Mouse (Mus musculus) lung, adult 18-20 months (tissue): ENCODE results near the gene Gm20388.
A peak's percentile ranks its signal among the peaks of the same experiment; 100 is the strongest.

Experiments
- DNase-seq, 2 experiments: peaks; one replicate each; pipeline ENCODE4 v3.0.0; 2022; ENCODE audit warnings: mixed read lengths in 2 of 2

The Gm20388 gene

DNA sequence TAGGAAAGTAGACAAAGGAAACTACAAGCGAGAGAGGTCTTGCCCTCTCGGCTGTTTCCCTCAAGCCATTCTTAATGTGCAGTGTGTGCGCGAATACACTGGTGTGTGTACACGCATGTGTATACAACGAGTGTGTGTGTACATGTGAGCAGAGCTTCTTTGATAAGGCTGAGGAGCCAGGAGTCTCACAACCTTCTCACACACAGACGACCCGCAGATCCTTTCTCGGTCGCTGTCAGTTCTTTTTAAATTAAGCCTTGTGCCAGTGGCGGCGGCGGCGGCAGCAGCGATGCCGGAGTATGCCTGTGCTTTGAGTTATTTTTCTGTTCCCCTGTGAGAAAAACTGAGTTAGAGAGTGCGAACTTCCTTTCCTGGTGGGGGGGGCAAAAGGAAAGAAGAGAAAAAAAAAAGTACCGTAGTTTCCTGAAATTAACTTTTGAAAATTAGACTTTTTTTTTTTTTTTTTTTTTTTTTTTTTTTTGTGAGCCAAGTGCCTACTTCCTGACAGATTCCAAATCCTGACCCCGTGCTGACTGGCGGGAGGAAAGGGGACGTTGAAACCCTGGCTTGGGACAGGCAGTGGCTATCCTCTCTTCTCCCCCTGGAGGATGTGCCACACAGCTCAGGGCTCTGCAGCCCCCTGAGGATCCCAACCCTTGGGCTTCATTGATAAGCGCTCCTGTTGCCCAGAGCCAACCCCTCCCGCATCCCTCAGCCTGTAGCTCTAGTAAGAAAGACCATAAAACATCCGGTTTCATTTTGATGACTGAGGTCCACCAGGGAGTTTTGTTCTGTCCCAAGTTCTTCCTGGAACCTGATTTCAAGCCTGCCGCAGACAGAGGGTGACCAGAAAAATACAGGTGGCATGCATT is 1038.2 kb downstream of the Gm20388 start:
- DNase-seq = no peak

DNA sequence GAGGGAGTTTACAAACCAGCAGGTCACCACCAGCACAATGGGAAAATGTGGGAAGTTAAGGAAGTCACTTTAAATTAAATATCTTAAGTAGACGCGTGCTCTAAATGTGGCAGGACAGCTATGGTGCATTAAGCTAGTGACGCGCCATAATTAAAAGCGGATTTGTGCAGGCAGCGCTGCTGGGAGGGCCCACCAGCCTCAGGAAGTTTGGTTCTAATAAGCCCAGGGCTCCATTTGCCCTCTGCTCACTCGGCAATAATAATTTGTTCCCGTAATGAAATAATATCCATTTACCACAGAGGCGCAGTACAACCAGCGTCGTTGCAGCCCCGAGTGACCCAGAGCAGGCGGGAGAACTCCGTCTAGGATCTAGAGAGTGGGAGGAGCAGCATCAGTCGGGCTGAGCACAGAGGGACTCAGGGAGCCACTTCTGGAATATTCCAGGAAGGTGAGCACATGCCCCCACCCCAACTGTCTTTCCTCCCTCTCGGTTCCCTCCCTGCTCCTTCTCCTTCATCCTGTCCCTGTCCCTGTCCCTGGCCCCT is 1040.1 kb downstream of the Gm20388 start:
- no peak for DNase-seq

DNA sequence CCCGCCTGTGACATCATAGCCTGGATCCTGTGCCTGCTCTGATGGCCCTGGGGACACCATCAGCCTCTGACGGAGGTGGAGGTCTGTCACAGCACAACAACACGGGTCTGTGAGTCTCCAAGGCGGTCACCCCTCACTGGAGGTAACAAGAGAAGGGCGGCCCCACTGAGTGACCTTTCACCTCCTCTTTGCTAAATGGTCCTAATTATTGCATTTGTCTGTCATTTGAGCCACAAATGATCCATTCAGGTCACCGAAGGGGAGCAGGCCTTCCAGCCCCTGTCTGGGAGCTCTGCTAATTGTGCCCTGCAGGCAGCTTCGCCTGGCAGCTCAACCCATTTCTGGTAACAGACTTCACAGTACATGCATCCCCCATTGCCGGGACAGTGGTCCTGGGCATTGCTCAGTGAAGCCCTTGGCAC is 1048.8 kb downstream of the Gm20388 start:
- DNase-seq = no peak

DNA sequence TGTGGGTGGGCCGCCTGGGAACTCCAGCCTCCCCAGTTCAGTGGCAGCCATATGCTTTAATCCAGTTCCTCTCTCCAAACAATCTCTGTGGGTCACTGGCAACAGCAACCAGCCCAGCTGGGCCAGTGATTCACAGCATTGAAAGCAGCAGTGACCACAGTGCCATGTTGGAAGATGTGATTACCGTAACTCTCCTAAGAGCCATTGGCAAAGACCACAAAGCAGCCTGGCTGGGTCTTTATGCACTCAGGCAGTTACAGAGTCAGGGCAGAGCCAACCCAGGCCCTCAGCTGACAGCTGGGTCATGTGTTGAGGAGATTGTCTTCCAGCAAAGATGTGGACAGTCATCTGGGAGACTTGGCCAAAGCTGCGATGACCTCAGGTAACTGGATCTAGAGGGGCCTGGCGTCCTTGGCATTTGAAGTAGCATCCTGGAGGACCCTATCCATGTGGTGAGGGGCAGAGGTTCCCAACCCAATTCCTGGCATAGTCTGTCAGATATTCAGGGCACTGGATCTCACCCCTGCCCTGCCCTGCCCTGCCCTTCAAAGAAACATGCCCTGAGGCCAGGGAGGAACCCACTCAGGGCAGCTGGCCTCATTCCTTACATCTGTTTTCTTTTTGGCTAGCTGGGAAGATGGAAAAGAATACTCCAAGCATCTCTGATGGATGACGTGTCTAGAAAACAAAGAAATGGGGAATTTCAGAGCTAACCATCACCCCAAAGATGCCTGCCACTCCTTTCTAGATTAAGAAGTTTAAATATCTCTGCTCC is 1052.2 kb downstream of the Gm20388 start:
- no peak for DNase-seq

DNA sequence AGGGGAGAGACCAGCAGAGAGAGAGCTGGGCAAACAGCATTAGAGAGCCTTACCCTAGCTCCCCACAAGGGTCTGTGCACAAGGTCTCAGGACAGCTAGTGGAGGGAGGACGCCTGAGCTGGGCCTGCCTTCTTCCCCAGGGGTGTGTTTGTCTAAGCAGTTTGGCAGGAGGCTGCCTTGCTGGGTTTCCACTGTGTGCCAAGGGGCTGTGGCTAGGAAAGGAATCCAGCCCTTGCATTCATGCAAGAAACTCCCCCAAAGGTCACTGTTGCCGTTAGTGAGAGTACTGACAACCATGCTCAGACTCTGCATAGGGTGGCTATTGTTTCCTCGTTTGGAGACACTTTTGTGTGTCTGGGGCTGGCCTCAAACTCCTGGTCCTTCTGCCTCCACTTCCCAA is 1055.9 kb downstream of the Gm20388 start:
- peak in 1 of 2 experiments; percentile 12 for DNase-seq

DNA sequence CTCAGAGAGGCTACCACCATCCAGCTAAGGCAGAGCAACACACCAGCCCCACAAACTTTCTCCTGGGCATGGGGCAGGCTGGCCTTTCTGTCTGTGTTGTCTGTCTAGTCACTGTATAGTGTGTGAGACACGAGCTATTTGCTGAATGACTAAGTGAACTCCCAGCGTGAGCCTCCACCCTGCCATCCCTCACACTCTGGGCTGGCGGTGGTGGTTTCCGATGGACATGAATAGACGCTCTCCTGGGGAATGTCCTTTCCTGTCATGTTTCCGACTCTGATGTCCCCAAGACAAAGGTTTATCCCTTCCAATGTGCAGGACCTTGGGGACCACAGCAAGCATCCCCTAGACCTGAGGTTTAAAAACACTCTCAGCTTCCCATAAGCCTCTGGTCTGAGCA is 1057.7 kb downstream of the Gm20388 start:
- no peak for DNase-seq

DNA sequence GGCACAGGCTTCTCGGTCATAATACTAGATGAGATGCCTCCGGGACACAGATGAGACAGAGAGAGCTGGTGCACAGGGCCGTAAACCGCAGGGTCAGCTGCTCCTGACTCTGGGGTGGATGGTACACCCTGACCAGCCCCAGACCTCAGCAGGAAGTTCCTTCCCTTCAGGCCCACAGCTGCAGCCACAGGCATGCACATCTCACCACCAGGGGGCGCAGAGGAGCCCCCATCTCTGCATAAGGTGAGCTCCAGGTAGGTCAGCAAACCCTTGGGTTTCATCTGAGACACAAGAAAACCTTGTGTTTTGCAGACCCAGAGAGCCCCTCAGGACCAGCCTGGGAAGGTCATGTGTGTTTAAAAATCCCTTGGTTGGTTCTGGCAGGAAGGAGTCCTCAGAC is 1059.7 kb downstream of the Gm20388 start:
- DNase-seq = peak in 1 of 2 experiments; percentile 18

DNA sequence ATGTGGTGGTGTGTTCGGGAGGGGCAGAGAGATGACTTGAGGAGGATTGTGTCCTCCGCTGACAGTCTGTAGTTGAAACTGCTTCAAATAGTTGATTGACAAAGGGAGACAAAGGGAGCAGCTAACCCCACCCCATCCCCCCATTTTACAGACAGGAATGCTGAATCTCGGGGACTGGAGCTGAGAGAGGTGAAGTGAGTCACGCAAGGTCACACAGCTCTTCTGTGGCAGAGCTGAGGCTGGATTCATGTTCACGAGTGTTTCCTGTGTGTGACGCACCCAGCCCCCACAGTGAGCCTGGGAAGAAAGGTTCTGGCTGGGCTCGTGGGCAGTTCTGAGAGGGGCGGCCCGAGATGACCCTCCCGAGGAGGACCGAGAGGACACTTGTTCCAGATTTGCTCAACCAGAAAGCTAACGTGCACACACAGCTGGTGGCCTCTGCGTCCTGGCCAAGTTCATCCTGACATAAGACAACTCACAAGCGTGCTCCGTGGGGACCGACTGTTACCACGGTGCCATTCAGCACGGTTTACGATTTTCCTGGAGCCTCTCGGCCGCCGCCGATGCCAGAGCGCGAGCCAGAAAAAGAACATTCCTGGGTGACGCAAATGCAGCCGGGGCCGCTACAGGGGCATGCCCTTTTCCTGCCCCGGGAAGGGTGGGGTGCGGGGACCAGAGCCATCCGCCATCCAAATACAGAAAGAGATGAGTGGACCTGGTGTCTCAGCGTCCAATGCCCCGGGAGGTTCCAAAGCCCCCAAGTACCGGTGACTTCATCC is 1061.2 kb downstream of the Gm20388 start:
- peak; percentile 77 to 87 for DNase-seq

DNA sequence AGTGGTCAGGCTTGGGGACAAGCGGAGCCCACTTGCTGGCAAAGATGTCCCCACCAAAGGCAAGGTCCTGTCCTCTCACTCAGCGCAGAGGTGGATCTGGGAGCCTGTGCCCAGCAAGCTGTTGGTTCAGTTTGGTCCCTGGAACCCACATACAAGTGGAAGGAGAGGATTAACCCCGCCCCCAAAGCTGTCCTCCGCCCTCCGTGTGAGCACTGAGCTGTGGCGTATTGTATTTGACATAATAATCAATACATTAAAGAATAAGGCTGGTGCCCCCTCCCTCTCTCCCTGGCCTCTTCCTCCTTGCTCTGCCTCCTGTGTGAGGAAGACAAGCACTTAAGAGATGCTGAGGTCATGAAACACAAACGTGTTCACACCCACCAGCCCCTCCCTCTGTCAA is 1062.4 kb downstream of the Gm20388 start:
- no peak for DNase-seq

DNA sequence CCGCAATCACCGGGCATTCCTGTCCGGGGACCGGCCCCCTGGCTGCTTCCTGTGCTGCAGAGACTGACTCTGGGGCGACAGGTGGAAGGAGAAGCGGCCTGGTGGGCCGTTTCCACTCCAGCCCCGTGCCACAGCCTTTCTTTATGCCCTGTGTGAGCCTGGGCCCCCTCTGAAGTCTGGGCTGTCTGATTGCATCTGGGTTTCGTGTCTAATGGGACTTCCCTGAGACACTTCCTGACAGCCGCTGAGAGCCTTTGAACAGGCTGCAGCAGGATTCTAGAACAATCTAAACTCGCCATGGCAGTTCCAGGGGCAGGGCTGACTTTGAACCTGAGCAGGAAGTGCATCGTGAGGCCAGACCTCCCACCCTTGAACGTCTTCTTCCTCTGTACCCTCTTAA is 1066.5 kb downstream of the Gm20388 start:
- DNase-seq = peak in 1 of 2 experiments; percentile 18

DNA sequence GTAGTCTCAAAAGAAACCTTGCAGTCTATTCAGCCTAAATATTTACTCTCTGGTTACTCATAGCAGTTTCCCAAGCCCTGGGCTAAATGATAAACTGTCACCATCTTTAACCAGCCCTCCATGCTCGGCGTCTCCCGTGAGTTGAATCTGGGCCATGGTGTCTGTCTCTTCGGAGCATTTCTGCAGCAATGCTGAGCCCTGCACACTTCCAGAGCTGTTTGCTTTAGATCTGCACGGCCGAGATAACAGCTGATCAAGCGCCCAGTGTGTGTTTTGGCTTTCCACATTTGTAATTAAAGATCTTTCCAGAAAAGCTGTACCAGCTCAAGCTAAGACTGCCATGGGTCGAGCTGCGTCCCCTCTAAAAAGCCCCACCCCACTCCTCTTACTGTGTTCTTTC is 1068.6 kb downstream of the Gm20388 start:
- no peak for DNase-seq

DNA sequence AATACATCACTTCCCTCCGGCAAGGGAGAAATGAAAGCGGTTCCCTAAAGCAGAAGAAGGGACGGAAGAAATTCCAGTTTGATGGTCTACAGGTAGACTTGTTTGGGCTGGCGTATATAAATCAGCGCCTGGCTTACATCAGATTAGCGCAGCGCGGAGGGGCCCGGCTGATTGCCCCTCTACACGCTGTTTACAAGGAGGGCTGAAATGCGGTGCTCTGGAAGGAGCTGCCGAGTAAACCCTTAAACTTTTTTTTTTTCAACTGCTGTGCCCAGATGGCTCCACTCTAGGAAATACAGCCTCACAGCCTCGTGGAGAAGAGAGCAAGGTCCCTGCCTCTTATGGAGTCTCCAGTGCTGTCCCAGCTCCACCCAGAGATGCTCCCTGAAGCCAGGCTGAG is 1070.3 kb downstream of the Gm20388 start:
- no peak for DNase-seq

DNA sequence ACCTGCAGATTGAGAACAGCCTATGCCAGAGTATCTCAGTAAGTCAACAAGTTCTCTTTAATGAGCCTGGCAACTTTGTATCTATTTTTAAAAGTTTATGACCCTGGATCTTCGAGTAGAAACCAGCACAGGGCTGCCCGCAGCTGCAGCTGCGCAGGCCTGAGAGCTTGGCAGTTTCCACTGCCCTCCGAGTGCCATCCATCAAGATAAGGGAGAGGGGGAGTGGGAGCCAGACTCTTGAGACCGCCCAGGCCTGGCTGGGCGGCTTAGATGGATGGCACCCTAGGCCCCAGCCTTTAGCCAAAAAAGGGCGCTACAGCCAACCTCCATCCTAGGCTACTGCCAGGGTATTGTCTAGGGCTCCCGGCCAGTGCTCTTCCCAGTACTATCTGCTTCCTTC is 1074.2 kb downstream of the Gm20388 start:
- no peak for DNase-seq

DNA sequence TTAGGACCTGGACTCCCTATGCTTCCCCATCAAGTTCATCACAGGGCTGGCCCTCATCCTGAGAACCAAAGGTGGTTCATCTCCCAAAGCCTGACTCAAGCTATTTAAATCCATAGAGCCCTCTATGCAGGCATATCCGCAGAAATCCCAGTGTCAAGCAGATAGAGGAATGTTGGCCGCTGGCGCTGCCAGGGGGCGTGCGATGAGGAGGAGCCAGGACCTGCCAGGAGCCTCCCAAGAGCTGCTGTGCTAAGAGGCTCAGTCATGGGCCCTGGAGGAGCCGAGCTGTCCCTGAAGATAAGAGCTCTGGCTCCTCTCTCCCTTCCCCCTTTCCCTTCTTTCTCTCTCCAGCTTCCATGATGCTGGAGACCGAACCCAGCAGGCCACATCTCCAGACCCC is 1075.4 kb downstream of the Gm20388 start:
- DNase-seq = peak; percentile 13 to 15

DNA sequence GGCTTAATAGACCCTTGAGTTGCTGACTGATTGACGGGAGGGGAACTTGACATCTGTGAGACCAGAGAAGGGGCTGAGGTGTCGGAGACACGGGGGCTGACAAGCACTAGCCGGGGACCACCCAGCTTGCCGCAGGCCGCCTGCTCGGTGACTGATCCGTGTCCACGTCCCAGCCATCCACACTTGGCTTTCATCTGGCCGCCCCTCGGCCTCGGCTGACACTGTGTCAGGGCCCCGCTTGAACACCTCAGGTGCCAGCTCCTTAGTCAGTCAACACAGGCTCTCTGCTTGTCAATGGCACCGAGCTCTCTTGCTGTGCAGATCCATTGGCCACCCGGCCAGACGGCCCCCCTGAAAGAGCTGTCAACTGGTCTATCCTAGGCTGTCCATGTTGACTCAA is 1083.1 kb downstream of the Gm20388 start:
- DNase-seq = no peak

DNA sequence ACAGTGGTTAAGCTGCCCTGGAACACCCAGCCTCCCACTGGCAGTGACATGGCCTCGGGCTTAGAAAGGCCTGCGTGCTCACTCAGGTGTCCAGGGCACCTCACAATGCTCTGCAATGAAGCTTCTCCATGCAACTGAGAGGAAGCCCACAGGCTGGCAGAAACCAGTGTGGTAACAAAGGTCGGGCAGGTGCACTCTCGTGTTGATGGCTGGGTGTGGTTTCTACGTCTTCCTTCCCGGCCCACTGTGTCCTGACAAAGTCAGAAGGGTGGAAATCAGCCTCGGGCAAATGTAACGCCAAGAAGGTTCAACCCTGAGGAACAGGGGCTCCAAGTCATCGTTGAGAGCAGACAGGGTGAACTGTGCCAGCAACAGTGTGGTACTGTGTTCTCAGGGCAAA is 1084.8 kb downstream of the Gm20388 start:
- no peak for DNase-seq

DNA sequence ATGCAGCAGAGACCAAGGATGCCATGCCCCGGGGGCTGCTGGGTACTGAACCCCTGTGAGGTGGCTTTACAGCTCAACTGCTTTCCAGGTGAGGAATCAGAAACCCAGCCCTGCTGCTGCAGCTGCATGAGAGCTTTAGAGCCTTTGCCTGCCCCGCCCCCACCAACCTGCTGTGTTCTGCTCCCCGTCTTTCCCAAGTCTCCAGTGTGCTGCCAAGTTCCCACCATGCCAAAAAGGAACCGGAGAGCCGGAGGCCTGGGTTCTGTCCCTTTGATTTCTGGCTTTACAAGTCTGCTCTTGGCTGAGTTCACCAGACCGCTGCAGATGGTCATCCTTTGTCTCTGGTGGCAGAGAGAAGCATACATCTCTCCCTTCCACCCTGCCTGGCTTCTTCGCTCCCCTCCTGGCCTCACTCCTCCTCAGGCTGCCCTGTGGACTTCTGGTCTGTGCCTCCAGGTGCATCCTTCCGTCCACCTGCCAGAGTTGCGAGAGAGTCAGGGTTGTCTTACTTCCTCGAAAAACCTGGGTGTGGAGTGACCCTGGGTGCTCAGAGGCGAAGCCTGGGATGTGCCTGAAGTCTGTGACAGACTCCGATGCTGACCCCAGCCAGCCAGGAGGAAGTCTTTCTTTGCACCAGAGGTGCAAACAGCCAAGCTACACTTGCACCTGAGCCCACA is 1086.4 kb downstream of the Gm20388 start:
- no peak for DNase-seq

DNA sequence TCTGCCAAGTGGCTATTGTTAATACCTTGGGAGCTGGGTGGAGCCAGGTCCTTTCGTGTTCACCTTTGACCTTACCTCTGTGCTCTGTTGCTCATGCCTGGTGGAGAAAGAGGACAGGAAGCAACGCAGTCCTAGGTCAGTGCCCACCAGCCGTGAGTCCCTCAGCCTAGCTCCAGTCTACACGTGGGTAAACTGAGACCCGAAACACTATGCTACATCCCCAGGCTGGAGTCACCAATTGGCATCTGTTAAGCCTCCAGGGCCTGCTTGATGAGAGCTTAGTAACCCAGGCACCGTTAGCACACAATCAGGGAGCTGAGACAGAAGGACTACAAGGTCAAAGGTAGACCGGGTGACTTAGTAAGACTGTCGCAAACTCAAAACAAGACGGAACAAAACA is 1087.3 kb downstream of the Gm20388 start:
- DNase-seq = no peak

DNA sequence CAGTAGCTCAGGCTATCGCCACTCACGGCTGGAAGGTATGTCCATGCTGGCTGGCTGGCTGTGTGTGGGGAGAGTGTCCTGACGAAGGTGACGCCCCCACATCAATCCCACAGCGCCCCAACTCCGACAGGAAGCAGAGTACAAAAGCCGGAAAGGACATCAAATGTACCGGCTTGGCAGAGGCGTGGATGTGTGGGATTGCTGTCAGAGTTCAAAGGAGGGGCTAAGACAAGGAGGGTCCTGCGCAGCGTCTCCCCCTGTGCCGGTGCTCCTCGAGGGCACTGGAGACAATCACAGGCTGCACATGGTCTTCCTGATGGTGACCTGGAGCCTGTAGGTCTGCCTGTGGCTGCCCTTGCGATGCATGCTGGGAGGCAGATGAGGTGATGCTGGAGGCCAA is 1088.3 kb downstream of the Gm20388 start:
- DNase-seq = peak; percentile 24 to 55

DNA sequence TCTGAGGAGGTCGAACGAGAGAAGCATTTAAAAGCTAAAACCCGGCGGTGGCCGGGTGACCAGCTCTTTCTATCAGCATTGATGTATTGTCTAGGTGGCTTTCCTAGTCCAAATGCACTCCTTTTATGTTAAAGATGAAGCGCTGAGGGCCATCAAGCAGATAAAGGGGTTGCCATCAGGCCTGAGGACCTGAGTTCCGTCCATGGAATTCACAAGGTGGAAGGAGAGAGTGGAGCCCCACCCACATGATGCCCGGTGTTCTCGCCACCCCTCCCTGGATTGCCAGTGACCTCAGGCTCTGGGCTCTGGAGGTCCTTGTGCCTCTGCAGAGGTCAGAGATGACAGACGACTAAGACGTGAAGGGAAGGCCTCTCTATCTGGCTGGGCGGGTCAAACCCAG is 1091.3 kb downstream of the Gm20388 start:
- DNase-seq = no peak

DNA sequence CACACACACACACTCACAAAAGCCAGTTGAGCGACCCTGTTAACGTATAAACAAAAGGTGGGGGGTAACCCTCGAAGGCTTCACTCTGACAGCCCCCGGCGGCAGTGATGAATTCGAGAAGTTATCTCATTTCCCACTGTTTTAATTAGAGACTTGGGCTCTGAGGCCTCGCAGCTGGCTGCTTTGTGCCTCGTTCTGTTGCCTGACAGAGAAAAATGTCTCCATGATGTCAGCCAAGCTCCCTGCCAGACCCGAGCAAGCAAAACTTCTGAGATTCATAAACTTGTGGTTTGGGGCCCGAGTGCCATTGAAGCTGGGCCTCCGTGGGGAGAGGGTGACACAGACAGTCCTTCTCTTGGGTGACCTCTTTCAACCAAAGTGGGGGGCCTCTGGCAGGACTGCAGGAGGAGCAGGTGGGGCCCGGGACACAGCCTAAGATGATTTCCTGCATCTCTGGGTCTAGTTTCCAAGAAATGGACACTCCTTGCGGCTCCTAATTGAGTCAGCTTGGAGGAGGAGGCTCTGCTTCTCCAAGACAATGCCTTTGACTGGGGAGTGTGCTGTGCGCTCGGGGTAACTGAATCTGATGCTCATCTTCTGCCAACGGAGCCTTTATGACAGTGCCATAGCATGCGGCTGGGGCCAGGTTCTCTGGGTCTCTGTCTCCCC is 1092.4 kb downstream of the Gm20388 start:
- DNase-seq = no peak

DNA sequence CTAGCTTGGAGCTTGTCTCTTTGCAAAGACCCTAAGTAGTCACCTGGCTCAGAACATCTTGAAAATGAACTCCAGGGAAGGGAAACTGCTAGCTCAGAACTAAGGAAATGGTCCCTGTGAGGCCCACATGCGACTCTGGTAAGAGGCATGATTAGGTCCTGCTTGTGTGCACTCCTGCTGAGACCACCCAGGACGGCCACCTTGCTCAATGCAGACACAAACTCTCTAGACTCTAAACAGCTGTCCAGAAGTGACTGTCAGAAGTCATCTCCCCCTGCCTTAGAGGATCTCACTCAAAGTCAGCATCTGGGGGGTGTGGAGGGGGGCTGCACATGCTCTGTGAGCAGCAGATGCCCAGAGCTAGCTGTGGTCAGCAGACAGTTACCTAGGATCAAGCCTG is 1093.0 kb downstream of the Gm20388 start:
- DNase-seq = no peak
